Mouse (Mus musculus) heart, adult 2 months (tissue): ENCODE measurements around the gene Pdzd7. TPM values are rescaled to one million over a fixed set of nuclear protein-coding genes. Genes with fewer than 3 reads are reported as not detected.

ENCODE experiments used
- DNase-seq, 2 experiments: peaks; one replicate each; pipeline ENCODE4 v3.0.0; 2021
- H3K27ac ChIP-seq: fragments of 200-600 bp; 2 replicates; pipeline ENCODE4 v1.8.1; 2022
- H3K27me3 ChIP-seq: fragments of 200-500 bp; 2 replicates; pipeline ENCODE4 v1.6.1; 2012; ENCODE audit warnings: mild to moderate bottlenecking, low read length, inconsistent platforms, mixed read lengths; ENCODE audit not compliant: control insufficient read depth, insufficient read depth
- H3K36me3 ChIP-seq: fragments of 200-500 bp; 2 replicates; pipeline ENCODE4 v1.6.1; 2012; ENCODE audit warnings: low read length, inconsistent platforms; ENCODE audit not compliant: control insufficient read depth, insufficient read depth
- H3K4me1 ChIP-seq: fragments of 200-500 bp; 2 replicates; pipeline ENCODE4 v1.6.1; 2011; ENCODE audit warnings: low read length; ENCODE audit not compliant: control insufficient read depth, insufficient read depth
- H3K4me3 ChIP-seq: fragments of 200-600 bp; 2 replicates; pipeline ENCODE4 v1.8.1; 2022
- H3K79me2 ChIP-seq: fragments of 200-500 bp; replicated peaks from 2 replicates; pipeline ENCODE4 v1.6.1; 2012; ENCODE audit warnings: mild to moderate bottlenecking, inconsistent platforms, low read length, moderate library complexity, mixed read lengths; ENCODE audit not compliant: control insufficient read depth, insufficient read depth
- H3K9ac ChIP-seq: fragments of 200-500 bp; 2 replicates; pipeline ENCODE4 v1.6.1; 2012; ENCODE audit warnings: low read depth, mild to moderate bottlenecking, control low read depth, inconsistent platforms, low read length, mixed read lengths
- CTCF ChIP-seq: fragments of 200-600 bp; IDR thresholded peaks from 2 replicates; pipeline ENCODE4 v1.8.1; 2022; ENCODE audit warnings: antibody characterized with exemption, mild to moderate bottlenecking, moderate library complexity
- EP300 ChIP-seq: fragments of 200-500 bp; IDR thresholded peaks from 2 replicates; pipeline ENCODE4 v1.6.1; 2011; ENCODE audit warnings: low read depth, low read length, control low read depth; ENCODE audit not compliant: insufficient read depth
- POLR2A ChIP-seq: fragments of 200-500 bp; IDR thresholded peaks from 2 replicates; pipeline ENCODE4 v1.6.1; 2011; ENCODE audit warnings: mild to moderate bottlenecking, low read depth, low read length, control low read depth; ENCODE audit not compliant: insufficient read depth
- WGBS: fragments of 180-500 bp; shearing (Covaris S2); methylation state at CpG from one replicate; pipeline ENCODE4 v1.1.7; 2018; 5-methylcytosine and 5-hydroxymethylcytosine counted together
- intact Hi-C: fragments of 180-260 bp; cut with DNase I; formaldehyde crosslinking; loops from one replicate; pipeline ENCODE4 v1.15.1; 2025
- polyA plus RNA-seq: library from polyadenylated mRNA; depleted of rRNA; stranded (reverse); fragments of >200 nt; gene quantifications from 2 replicates; pipeline ENCODE4 v1.2.3, GENCODE M21; 2012; rRNA removed
- total RNA-seq, 2 experiments: library from RNA; stranded (reverse); gene quantifications; 2 replicates each; pipeline ENCODE4 v1.2.3; 2021

Gene Pdzd7
- total and polyA plus RNA-seq, 3 experiments: 0.08 to 0.43 TPM; not detected in 1

DNA sequence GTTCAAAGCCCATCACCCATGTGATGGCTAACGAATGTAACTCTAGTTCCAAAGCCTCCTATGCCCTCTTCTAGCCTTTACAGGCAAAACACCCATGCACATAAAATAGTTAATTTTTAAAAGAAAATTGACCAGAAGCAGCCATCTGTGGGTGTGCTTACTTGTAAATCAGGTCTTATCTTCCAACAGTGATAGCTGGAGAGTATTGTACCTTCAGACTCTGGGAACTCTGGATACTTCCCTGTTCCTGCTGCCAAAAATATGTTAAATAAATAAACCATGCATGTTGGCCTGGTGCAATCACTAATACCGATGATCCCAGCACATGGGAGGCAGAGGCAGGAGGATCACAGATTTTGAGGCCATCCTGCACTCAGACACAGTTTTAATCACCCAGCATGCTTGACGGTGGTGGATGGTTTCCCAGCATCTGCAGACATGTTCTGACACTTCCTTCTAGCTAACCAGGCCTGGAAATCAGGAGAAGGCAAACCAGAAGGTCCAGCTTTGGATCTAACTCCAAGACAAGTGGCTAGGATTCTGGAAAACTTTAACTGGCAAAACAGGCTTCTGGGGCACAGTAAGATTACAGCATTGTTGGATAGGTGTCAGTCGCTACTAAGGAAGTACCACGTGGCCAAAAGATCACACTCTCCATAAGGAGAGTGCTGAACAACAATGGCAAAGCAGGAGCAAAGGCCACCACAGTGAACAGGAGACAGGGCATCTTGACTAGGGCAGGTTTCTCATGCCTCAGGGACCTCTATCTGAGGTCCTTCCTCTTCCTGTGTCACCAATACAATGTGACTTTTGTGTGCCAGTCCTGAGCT lies 60.1 kb downstream of the Pdzd7 start:
- Histone ChIP-seq H3K79me2 (no peaks in the 10 kb centered on the region), H3K27me3 (peaks cover 3% of the 10 kb centered on the region; the same call in 1 of the 2 replicates), H3K4me3 (no peak overlapping the region), H3K27ac (no peak overlapping the region), H3K4me1 (peaks cover 5% of the 10 kb centered on the region; the same call in 1 of the 2 replicates), H3K9ac (no peak overlapping the region), H3K36me3 (no peaks in the 10 kb centered on the region)
- DNase-seq: no peak
- intact Hi-C loops: no loop called here
- WGBS: 30% methylated on average over 5 of the region's 5 CpGs
- TF ChIP-seq CTCF (no peak), POLR2A (no peak), EP300 (no peak)

DNA sequence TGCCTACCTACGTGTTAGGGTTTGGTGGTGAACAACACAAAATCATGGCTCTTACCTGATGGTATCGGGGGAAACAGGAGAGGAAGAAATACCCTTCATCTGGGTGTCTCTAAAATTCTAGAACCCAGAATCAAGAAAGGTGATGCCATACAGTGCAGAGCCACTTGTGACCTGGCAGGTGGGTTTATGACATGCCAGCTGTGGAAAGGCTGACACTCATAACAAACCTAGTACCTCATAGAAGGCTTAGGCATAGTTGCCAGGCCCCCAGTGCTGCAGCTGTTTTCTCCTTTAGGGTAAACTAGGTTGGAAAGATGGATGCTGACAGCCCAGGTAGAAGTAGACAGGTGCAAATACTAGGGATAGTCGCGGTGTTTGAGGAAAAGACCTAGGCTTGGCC lies 61.1 kb downstream of the Pdzd7 start:
- Histone ChIP-seq H3K79me2 (no peaks in the 10 kb centered on the region), H3K36me3 (no peaks in the 10 kb centered on the region), H3K27ac (no peak overlapping the region), H3K4me3 (no peak overlapping the region), H3K27me3 (peaks cover 3% of the 10 kb centered on the region; the same call in 1 of the 2 replicates), H3K9ac (no peak overlapping the region), H3K4me1 (peaks cover 5% of the 10 kb centered on the region; the same call in 1 of the 2 replicates)
- DNase-seq: no peak
- intact Hi-C loops: no loop called here
- TF ChIP-seq EP300 (no peak), POLR2A (no peak), CTCF (no peak)
- 94% methylated on average over 4 of the region's 4 CpGs for WGBS

DNA sequence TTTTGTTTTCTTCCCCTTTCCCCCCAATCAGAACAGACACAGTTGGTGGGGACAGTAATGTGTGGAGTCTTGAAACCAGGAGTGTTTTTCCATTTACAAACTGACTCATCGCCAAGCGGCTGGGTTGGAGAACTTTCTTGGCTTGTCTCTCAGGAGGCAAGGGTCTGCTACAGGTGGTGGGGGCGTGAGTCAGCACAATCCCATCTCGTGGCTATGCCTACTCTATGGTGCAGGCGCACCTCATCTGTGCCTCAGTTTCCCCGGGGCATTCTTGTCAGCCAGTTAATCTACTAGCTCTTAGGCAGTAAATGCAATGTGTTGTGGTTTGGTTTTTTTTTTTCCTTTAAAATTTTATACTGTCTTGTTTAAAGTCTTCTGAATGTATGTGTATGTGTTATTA lies 62.2 kb downstream of the Pdzd7 start:
- no peaks in the 10 kb centered on the region for H3K27me3 ChIP-seq
- H3K79me2 ChIP-seq: no peaks in the 10 kb centered on the region
- intact Hi-C loops: no loop called here
- no peak overlapping the region for H3K9ac ChIP-seq
- no peak overlapping the region for H3K27ac ChIP-seq
- TF ChIP-seq EP300 (no peak), CTCF (no peak)
- no peaks in the 10 kb centered on the region for H3K36me3 ChIP-seq
- H3K4me3 ChIP-seq: no peak overlapping the region
- 88% methylated on average over 6 of the region's 6 CpGs for WGBS
- peaks cover 1% of the 10 kb centered on the region; the same call in 1 of the 2 replicates for H3K4me1 ChIP-seq
- no peak for DNase-seq

DNA sequence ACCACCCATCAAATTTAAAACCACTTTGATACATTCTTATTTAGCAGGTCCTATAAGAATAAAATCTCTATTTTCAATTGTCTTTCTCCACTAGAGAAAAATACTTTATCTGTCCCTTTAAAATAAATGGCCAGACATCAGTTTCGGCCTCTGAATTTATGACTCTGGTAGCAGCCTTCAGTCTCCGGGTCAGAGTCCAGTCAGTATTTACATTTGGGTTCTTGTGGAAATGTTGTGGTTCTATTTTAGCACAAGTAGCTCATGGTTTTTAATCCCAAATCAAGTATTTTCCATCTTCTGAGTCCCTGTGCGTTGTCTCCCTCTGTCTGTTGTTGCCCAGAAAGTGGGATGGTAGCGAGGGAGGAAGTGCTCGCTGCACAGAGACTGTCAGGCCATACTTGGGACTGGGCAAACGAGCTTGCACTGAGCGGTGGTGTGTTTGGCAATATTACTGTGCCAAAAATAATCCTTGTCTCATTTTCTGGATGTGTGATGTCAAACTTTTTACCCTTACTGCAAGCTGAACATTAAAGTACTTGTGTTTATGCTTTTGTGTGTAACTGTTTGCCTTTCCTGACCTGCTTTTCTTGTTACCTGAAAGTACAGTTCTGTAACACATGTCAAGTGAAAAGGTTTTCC lies 62.9 kb downstream of the Pdzd7 start:
- 44% methylated on average over 7 of the region's 7 CpGs for WGBS
- peaks cover 1% of the 10 kb centered on the region; the same call in 1 of the 2 replicates for H3K4me1 ChIP-seq
- H3K4me3 ChIP-seq: no peak overlapping the region
- no peak for DNase-seq
- TF ChIP-seq POLR2A (no peak), CTCF (no peak), EP300 (no peak)
- H3K27me3 ChIP-seq: no peaks in the 10 kb centered on the region
- intact Hi-C loops: no loop called here
- H3K9ac ChIP-seq: no peak overlapping the region
- no peaks in the 10 kb centered on the region for H3K36me3 ChIP-seq
- no peaks in the 10 kb centered on the region for H3K79me2 ChIP-seq
- H3K27ac ChIP-seq: no peak overlapping the region

DNA sequence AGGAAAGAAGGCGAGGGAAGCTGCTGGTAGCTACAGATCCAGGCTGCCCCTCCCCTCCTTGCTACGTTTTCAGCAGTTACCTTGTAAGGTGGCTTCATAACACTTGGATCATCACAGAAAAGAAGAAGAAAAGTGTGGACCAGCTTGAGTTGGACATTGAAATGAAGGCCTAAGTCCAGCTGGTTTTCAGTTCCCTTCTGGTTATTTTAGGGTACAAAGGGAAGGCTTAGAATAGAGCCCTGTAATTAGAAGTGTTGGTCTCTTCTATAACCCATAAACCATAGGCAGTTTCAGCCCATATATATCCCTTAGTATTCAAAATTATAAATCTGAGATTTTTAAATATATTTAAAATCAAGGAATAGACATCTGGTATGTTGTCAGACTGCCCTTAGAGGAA lies 64.7 kb downstream of the Pdzd7 start:
- no peak for DNase-seq
- H3K79me2 ChIP-seq: no peaks in the 10 kb centered on the region
- H3K36me3 ChIP-seq: no peaks in the 10 kb centered on the region
- no peak overlapping the region for H3K27ac ChIP-seq
- H3K4me1 ChIP-seq: peaks cover 1% of the 10 kb centered on the region; the same call in 1 of the 2 replicates
- 80% methylated on average over 2 of the region's 2 CpGs for WGBS
- TF ChIP-seq POLR2A (no peak), EP300 (no peak), CTCF (no peak)
- no peak overlapping the region for H3K4me3 ChIP-seq
- H3K27me3 ChIP-seq: no peaks in the 10 kb centered on the region
- H3K9ac ChIP-seq: no peak overlapping the region
- intact Hi-C loops: no loop called here

DNA sequence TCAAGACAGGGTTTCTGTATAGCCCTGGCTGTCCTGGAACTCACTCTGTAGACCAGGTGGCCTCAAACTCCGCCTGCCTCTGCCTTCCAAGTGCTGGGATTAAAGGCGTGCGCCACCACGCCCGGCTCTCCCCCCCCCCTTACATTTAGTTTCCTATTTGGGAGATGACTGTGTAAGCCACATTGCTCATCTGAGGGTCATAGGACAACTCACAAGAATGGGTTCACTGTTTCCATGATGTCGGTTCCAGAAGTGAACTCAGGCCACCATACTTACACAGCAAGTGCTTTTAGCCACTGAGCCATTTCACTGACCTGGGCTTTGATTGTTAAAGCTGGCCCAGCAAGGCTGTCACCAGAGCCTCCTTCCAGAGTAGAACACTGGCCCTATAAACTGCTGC lies 68.4 kb downstream of the Pdzd7 start:
- DNase-seq: no peak
- no peaks in the 10 kb centered on the region for H3K79me2 ChIP-seq
- H3K4me3 ChIP-seq: no peak overlapping the region
- intact Hi-C loops: no loop called here
- TF ChIP-seq CTCF (no peak), EP300 (no peak), POLR2A (no peak)
- no peaks in the 10 kb centered on the region for H3K4me1 ChIP-seq
- 80% methylated on average over 6 of the region's 6 CpGs for WGBS
- H3K36me3 ChIP-seq: peaks cover 9% of the 10 kb centered on the region
- H3K27me3 ChIP-seq: no peaks in the 10 kb centered on the region
- H3K9ac ChIP-seq: no peak overlapping the region
- H3K27ac ChIP-seq: no peak overlapping the region

Other genes with a start within 250 kb of the Pdzd7 start
- gene Slf2, start 114.6 kb downstream of the Pdzd7 start, total RNA-seq: 10 to 100 TPM; 18.4 to 23.0 TPM
- 14.3 and 16.6 TPM in 2 replicates for gene Slf2, start 114.6 kb downstream of the Pdzd7 start, polyA plus RNA-seq
- under 1 TPM; 0.32 to 0.37 TPM for gene Sema4g, start 56.6 kb downstream of the Pdzd7 start, total RNA-seq
- 0.94 and 1.2 TPM in 2 replicates for gene Sema4g, start 56.6 kb downstream of the Pdzd7 start, polyA plus RNA-seq
- gene Twnk, start 40.1 kb downstream of the Pdzd7 start, total RNA-seq: 10 to 100 TPM; 29.3 to 32.1 TPM
- 11.9 and 21.9 TPM in 2 replicates for gene Twnk, start 40.1 kb downstream of the Pdzd7 start, polyA plus RNA-seq
- 10 to 100 TPM; 45.6 to 53.6 TPM for gene Mrpl43, start 39.3 kb downstream of the Pdzd7 start, total RNA-seq
- 55.8 and 64.7 TPM in 2 replicates for gene Mrpl43, start 39.3 kb downstream of the Pdzd7 start, polyA plus RNA-seq
- gene Lzts2, start 31.3 kb downstream of the Pdzd7 start, total RNA-seq: 10 to 100 TPM; 59.1 to 68.1 TPM
- gene Lzts2, start 31.3 kb downstream of the Pdzd7 start, polyA plus RNA-seq: 48.8 and 61.6 TPM in 2 replicates
- 10 to 100 TPM; 10.0 to 11.1 TPM for gene Sfxn3, start 1.8 kb upstream of the Pdzd7 start, total RNA-seq
- 15.5 and 18.7 TPM in 2 replicates for gene Sfxn3, start 1.8 kb upstream of the Pdzd7 start, polyA plus RNA-seq
- gene Kazald1, start 29.5 kb upstream of the Pdzd7 start, total RNA-seq: 1 to 10 TPM; 3.6 to 3.9 TPM
- 4.2 and 4.6 TPM in 2 replicates for gene Kazald1, start 29.5 kb upstream of the Pdzd7 start, polyA plus RNA-seq
- gene Tlx1, start 105.0 kb upstream of the Pdzd7 start, total RNA-seq: under 1 TPM; 0.10 to 0.11 TPM
- gene Tlx1, start 105.0 kb upstream of the Pdzd7 start, polyA plus RNA-seq: 0.09 and 0.20 TPM in 2 replicates
- gene Lbx1, start 190.1 kb upstream of the Pdzd7 start, total RNA-seq: under 1 TPM in 1 of 2 experiments, not detected in 1; 0.14 TPM
- gene Lbx1, start 190.1 kb upstream of the Pdzd7 start, polyA plus RNA-seq: not detected in 2 replicates